In genomic region chr6:38850715-38851259, GRCm38 (mm10) we compare ENCODE assay signal across 20 mouse cellular contexts. TPM values are rescaled to one million over a fixed set of nuclear protein-coding genes. Genes with fewer than 3 reads are reported as not detected.
DNase-seq lines count a peak whose midpoint lies in the region; ATAC-seq and TF ChIP-seq lines count a peak whose summit lies in the region.
"Had no signal": no experiment of that assay in that cellular context is flagged by ENCODE, and none has a peak within 500 bp of the region (broad histone marks: within the 10 kb centered on the region; RNA-seq: fewer than 3 reads in every experiment).

No protein-coding gene starts in this region.

- TF ChIP-seq CTCF in gastrocnemius, adult 2 months (IDR thresholded peaks at IDR 0.05), result no peak

- no peaks in the 10 kb centered on the region for H3K9me3 ChIP-seq in liver, embryonic 11.5 days (ENCODE audit: control insufficient read depth, low read length)
- no peaks in the 10 kb centered on the region for H3K9me3 ChIP-seq in liver, embryonic 12.5 days (replicated peaks)
- H3K9me3 ChIP-seq: embryonic facial prominence, embryonic 10.5 days; forebrain, embryonic 13.5 days; heart, embryonic 10.5 days; hindbrain, embryonic 13.5 days had no signal

- WGBS in liver, embryonic 11.5 days, result 79% methylated on average over 6 of the region's 6 CpGs
- 69% methylated on average over 6 of the region's 6 CpGs for WGBS in liver, embryonic 12.5 days (ENCODE audit: insufficient replicate concordance)

- H3K9ac ChIP-seq in liver, embryonic 11.5 days (ENCODE audit: low read depth, low read length), result no peak overlapping the region
- H3K9ac ChIP-seq in liver, embryonic 12.5 days, result no peak overlapping the region
- H3K9ac ChIP-seq: forebrain, embryonic 13.5 days; forebrain, postnatal 0 days; hindbrain, embryonic 13.5 days had no signal

- DNase-seq in heart, adult 11 months, result peak; percentile 61
- no peak for DNase-seq in heart, postnatal 10 days
- peak; percentile 21 for DNase-seq in liver, embryonic 11.5 days (ENCODE audit: low spot score)
- DNase-seq in ES-CJ7 (ENCODE audit: low read depth, low spot score), result peak; percentile 23
- DNase-seq in gastrocnemius, adult 2 months, result no peak
- DNase-seq: adrenal gland, postnatal 36 days; cerebellum, adult 2 months; cerebellum, postnatal 10 days; forebrain, postnatal 0 days; gastrocnemius, postnatal 36 days; heart, adult 18-20 months; heart, postnatal 14 days had no signal

- H3K36me3 ChIP-seq in liver, embryonic 11.5 days (ENCODE audit: control insufficient read depth, insufficient read depth, low read length), result no peaks in the 10 kb centered on the region
- peaks cover 10% of the 10 kb centered on the region; the same call in 1 of the 2 replicates for H3K36me3 ChIP-seq in liver, embryonic 12.5 days
- H3K36me3 ChIP-seq: heart, embryonic 10.5 days; hindbrain, embryonic 13.5 days had no signal

- no peak overlapping the region for H3K4me3 ChIP-seq in liver, embryonic 11.5 days (ENCODE audit: low read depth, low read length)
- no peak overlapping the region for H3K4me3 ChIP-seq in liver, embryonic 12.5 days
- H3K4me3 ChIP-seq in gastrocnemius, adult 2 months, result no peak overlapping the region
- H3K4me3 ChIP-seq: embryonic facial prominence, embryonic 10.5 days; forebrain, embryonic 13.5 days; heart, embryonic 10.5 days; hindbrain, embryonic 13.5 days had no signal

- no peak overlapping the region for H3K4me2 ChIP-seq in liver, embryonic 11.5 days
- no peak overlapping the region for H3K4me2 ChIP-seq in liver, embryonic 12.5 days
- H3K4me2 ChIP-seq: forebrain, embryonic 13.5 days; hindbrain, embryonic 13.5 days had no signal

- no peaks in the 10 kb centered on the region for H3K27me3 ChIP-seq in liver, embryonic 11.5 days (replicated peaks; ENCODE audit: control insufficient read depth, insufficient read depth, low read length)
- H3K27me3 ChIP-seq in liver, embryonic 12.5 days (replicated peaks), result no peaks in the 10 kb centered on the region
- H3K27me3 ChIP-seq: forebrain, embryonic 13.5 days; hindbrain, embryonic 13.5 days had no signal

- H3K27ac ChIP-seq in liver, embryonic 11.5 days (ENCODE audit: low read depth, low read length), result no peak overlapping the region
- H3K27ac ChIP-seq in liver, embryonic 12.5 days, result no peak overlapping the region
- no peak overlapping the region for H3K27ac ChIP-seq in gastrocnemius, adult 2 months
- H3K27ac ChIP-seq: embryonic facial prominence, embryonic 10.5 days; forebrain, embryonic 13.5 days; heart, embryonic 10.5 days; hindbrain, embryonic 13.5 days had no signal

- peaks cover 87% of the 10 kb centered on the region for H3K4me1 ChIP-seq in liver, embryonic 11.5 days (replicated peaks; ENCODE audit: control insufficient read depth, insufficient read depth, low read length)
- H3K4me1 ChIP-seq in liver, embryonic 12.5 days, result peaks cover 99% of the 10 kb centered on the region

- intact Hi-C loops in heart, postnatal 10 days (cut with DNase I), result no loop called here
- intact Hi-C loops in gastrocnemius, adult 2 months (cut with DNase I), result no loop called here

- ATAC-seq in liver, embryonic 11.5 days (replicated peaks; ENCODE audit: low FRiP score), result no peak
- ATAC-seq in liver, embryonic 12.5 days, result no peak
- ATAC-seq in megakaryocyte progenitor cell, adult 5-6 weeks (replicated peaks; ENCODE audit: poor library complexity), result 0 out of 2 replicates have a peak, but pooled peaks have one; percentile 12
- ATAC-seq: activated CD4-positive, CD25-positive, alpha-beta regulatory T cell, adult 4 months; forebrain, embryonic 13.5 days; forebrain, postnatal 0 days had no signal

RNA-seq across cellular contexts. Expression of gene Tbxas1, which starts 24.4 kb away (rescaled TPM):
- total RNA-seq in heart, postnatal 10 days (2021), result 1 to 10 TPM; 1.0 to 1.4 TPM
- 11.5 and 12.0 TPM in 2 replicates for polyA plus RNA-seq in liver, embryonic 11.5 days (2014; fragmentation: Nextera tagmentation; extraction: Ambion mirVana)
- polyA plus RNA-seq in liver, embryonic 12.5 days (2016; fragmentation: Nextera tagmentation; extraction: Ambion mirVana), result 11.3 and 12.9 TPM in 2 replicates
- total RNA-seq in megakaryocyte progenitor cell, adult 5-6 weeks (2015), result 11.3 and 15.9 TPM in 2 replicates
- total RNA-seq in megakaryocyte progenitor cell, adult 5-6 weeks (2017), result 13.1 TPM in 2 replicates
- total RNA-seq in gastrocnemius, adult 2 months (2021), result under 1 TPM; 0.64 to 0.79 TPM
- total RNA-seq: ES-E14 had no signal

RNA-seq across cellular contexts. Expression of gene Hipk2, which starts 25.2 kb away (rescaled TPM):
- total RNA-seq in heart, postnatal 10 days (2021), result 10 to 100 TPM; 73.7 to 80.5 TPM
- polyA plus RNA-seq in liver, embryonic 11.5 days (2014; fragmentation: Nextera tagmentation; extraction: Ambion mirVana), result 21.4 and 27.4 TPM in 2 replicates
- 26.8 and 28.9 TPM in 2 replicates for polyA plus RNA-seq in liver, embryonic 12.5 days (2016; fragmentation: Nextera tagmentation; extraction: Ambion mirVana)
- 58.0 and 60.1 TPM in 2 replicates for total RNA-seq in megakaryocyte progenitor cell, adult 5-6 weeks (2015)
- 9.0 and 12.6 TPM in 2 replicates for total RNA-seq in megakaryocyte progenitor cell, adult 5-6 weeks (2017)
- total RNA-seq in gastrocnemius, adult 2 months (2021), result 100 to 1,000 TPM in 1 of 2 experiments, 10 to 100 TPM in 1; 56.2 to 120 TPM

Comparison
In these comparisons a context has a peak if more than half of its experiments do, and no peak if none do; other contexts are left out.
1. DNase-seq: peak in heart, adult 11 months (single experiment), liver, embryonic 11.5 days (single experiment) and ES-CJ7 (single experiment); none in heart, postnatal 10 days (0 of 2) and gastrocnemius, adult 2 months (single experiment).
2. RNA of gene Tbxas1, which starts 24.4 kb away (total RNA-seq): 11.3 to 15.9 TPM in megakaryocyte progenitor cell, adult 5-6 weeks; 1.0 to 1.4 TPM in heart, postnatal 10 days and 0.64 to 0.79 TPM in gastrocnemius, adult 2 months; every median in the first group is over 4 times any median in the second.